Mouse (Mus musculus) neural tube, embryonic 14.5 days (tissue): ENCODE data around the gene Tjp3. TPM values are rescaled to one million over a fixed set of nuclear protein-coding genes. Genes with fewer than 3 reads are reported as not detected.

Experiments used
- ATAC-seq: fragments of 200-750 bp; cut with Nextera tagmentation; 2 replicates; pipeline ENCODE4 v1.8.0; 2017; ENCODE audit warnings: low read depth, mild to moderate bottlenecking, moderate TSS enrichment, moderate library complexity
- H3K27ac ChIP-seq: fragments of 300-500 bp; sonication (generic); 2 replicates; pipeline ENCODE4 v1.5.1; 2014; ENCODE audit warnings: low read depth, mild to moderate bottlenecking, control low read depth, low read length, moderate library complexity, mixed read lengths
- H3K27me3 ChIP-seq: fragments of 300-500 bp; sonication (generic); 2 replicates; pipeline ENCODE4 v1.6.1; 2014; ENCODE audit warnings: low read length; ENCODE audit not compliant: control insufficient read depth, insufficient read depth
- H3K36me3 ChIP-seq: fragments of 300-500 bp; sonication (generic); 2 replicates; pipeline ENCODE4 v1.6.1; 2014; ENCODE audit warnings: low read length, mixed read lengths; ENCODE audit not compliant: control insufficient read depth, insufficient read depth
- H3K4me1 ChIP-seq: fragments of 300-500 bp; sonication (generic); 2 replicates; pipeline ENCODE4 v1.6.1; 2014; ENCODE audit warnings: low read length; ENCODE audit not compliant: control insufficient read depth, insufficient read depth
- H3K4me2 ChIP-seq: fragments of 300-500 bp; sonication (generic); 2 replicates; pipeline ENCODE4 v1.6.1; 2014; ENCODE audit warnings: mild to moderate bottlenecking, low read depth, low read length, control low read depth
- H3K4me3 ChIP-seq: fragments of 300-500 bp; sonication (generic); 2 replicates; pipeline ENCODE4 v1.5.1; 2014; ENCODE audit warnings: low read depth, low read length, control low read depth, mixed read lengths
- H3K9ac ChIP-seq: fragments of 300-500 bp; sonication (generic); replicated peaks from 2 replicates; pipeline ENCODE4 v1.6.1; 2014; ENCODE audit warnings: low read depth, mild to moderate bottlenecking, control low read depth, low read length, mixed read lengths
- H3K9me3 ChIP-seq: fragments of 300-500 bp; sonication (generic); 2 replicates; pipeline ENCODE4 v1.6.1; 2016; ENCODE audit warnings: low read length; ENCODE audit not compliant: control insufficient read depth
- WGBS: fragments of 180-500 bp; shearing (Covaris S2); extraction: QIAGEN DNeasy Blood & Tissue Kit; methylation state at CpG from one replicate; pipeline ENCODE4 v1.1.7; 2014; 5-methylcytosine and 5-hydroxymethylcytosine counted together
- polyA plus RNA-seq: library from polyadenylated mRNA; unstranded; fragments of >200 nt; fragmentation: Nextera tagmentation; extraction: Ambion mirVana; gene quantifications from 2 replicates; pipeline ENCODE4 v1.2.1, GENCODE M21; 2014

Gene Tjp3
- polyA plus RNA-seq, 1 experiment from 2014 or later: 2.6 TPM

- H3K4me3 ChIP-seq: peak within 1 kb of the TSS; percentile 84
- 0 out of 2 replicates have a peak, but pooled peaks cover 2% of the 10 kb centered on the region for H3K27me3 ChIP-seq
- H3K27ac ChIP-seq: peak within 1 kb of the TSS; percentile 92
- H3K9ac ChIP-seq: peak within 1 kb of the TSS; percentile 76
- ATAC-seq: peak; percentile 92
- no peaks in the 10 kb centered on the region for H3K9me3 ChIP-seq
- peaks cover 19% of the 10 kb centered on the region for H3K4me1 ChIP-seq
- peaks cover 47% of the 10 kb centered on the region for H3K36me3 ChIP-seq
- peak within 1 kb of the TSS; percentile 80 for H3K4me2 ChIP-seq
- WGBS: under 1% methylated on average over 68 of the region's 68 CpGs
Measured at GRCm38 (mm10) chr10:81320550-81321347, 29.4 kb upstream of the Tjp3 start, which contains the start of gene Cactin. Gene Cactin (plus strand): TSS chr10:81321103.

DNA sequence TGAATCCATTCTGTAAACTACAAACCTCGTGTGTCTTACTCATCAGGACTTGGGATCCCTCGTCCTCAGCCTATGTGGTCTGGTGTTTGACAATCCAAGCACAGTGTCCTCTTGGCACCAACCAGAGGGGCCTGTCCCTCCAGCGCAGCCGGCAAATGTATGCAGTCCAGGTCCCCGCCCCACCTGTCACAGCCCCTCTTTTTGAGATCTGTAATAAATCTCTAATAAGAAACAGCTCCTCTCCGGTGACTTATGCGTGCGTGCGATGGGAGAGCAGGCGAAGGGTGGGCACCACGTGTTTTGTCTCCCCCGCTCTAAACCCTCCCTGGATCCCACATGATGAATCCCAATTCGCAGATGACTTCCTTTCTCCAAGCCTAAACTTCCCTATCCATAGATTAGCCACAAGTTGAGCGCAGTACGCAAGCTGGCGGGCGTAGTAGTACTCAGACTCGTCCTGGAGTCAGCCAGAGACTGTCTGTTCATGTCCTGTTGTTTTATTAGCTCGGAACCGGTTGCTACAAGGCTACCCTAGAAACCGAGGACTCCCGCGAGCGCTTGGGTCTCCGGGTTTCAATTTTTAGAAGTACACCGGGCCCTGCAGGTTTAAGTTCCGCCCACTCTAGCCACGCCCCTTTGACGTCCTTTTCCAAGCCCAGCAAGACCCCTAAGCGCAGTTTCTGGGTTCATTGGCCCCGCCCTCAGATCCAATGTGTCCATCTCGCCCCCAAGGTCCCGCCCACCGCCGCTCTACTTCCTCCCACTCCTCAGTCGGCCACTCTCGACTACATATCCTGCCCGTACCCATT, 28.6 kb upstream of the Tjp3 start:
- Histone ChIP-seq H3K4me2 (peak overlapping the region; percentile 80), H3K4me1 (peaks cover 19% of the 10 kb centered on the region), H3K36me3 (peaks cover 45% of the 10 kb centered on the region), H3K4me3 (peak overlapping the region; percentile 84), H3K27me3 (0 out of 2 replicates have a peak, but pooled peaks cover 2% of the 10 kb centered on the region), H3K9me3 (no peaks in the 10 kb centered on the region), H3K27ac (peak overlapping the region; percentile 92), H3K9ac (peak overlapping the region; percentile 48)
- ATAC-seq: peak; percentile 44
- under 1% methylated on average over 38 of the region's 38 CpGs for WGBS

GRCm38 (mm10) chr10:81319330-81319699, 27.9 kb upstream of the Tjp3 start:
- Histone ChIP-seq H3K4me2 (peak overlapping the region; percentile 80), H3K9ac (peak overlapping the region; percentile 48), H3K27ac (no peak overlapping the region), H3K4me1 (peaks cover 19% of the 10 kb centered on the region), H3K27me3 (0 out of 2 replicates have a peak, but pooled peaks cover 2% of the 10 kb centered on the region), H3K9me3 (no peaks in the 10 kb centered on the region), H3K4me3 (peak overlapping the region; percentile 84; the same call in 1 of the 2 replicates), H3K36me3 (peaks cover 44% of the 10 kb centered on the region)
- ATAC-seq: no peak
- WGBS: 32% methylated on average over 8 of the region's 8 CpGs

- WGBS: 90% methylated on average over 13 of the region's 13 CpGs
- H3K27me3 ChIP-seq: 0 out of 2 replicates have a peak, but pooled peaks cover 2% of the 10 kb centered on the region
- ATAC-seq: no peak
- H3K9ac ChIP-seq: no peak overlapping the region
- no peak overlapping the region for H3K4me3 ChIP-seq
- H3K27ac ChIP-seq: no peak overlapping the region
- no peaks in the 10 kb centered on the region for H3K9me3 ChIP-seq
- H3K4me1 ChIP-seq: peaks cover 19% of the 10 kb centered on the region
- no peak overlapping the region for H3K4me2 ChIP-seq
- H3K36me3 ChIP-seq: peaks cover 44% of the 10 kb centered on the region
Measured at GRCm38 (mm10) chr10:81318589-81319329, 27.4 kb upstream of the Tjp3 start.

GRCm38 (mm10) chr10:81317273-81317672, 25.9 kb upstream of the Tjp3 start:
- Histone ChIP-seq H3K36me3 (peaks cover 48% of the 10 kb centered on the region), H3K4me1 (peaks cover 19% of the 10 kb centered on the region), H3K27me3 (0 out of 2 replicates have a peak, but pooled peaks cover 2% of the 10 kb centered on the region), H3K27ac (no peak overlapping the region), H3K9ac (no peak overlapping the region), H3K9me3 (no peaks in the 10 kb centered on the region), H3K4me2 (0 out of 2 replicates have a peak overlapping the region, but pooled peaks have one; percentile 18), H3K4me3 (no peak overlapping the region)
- ATAC-seq: no peak
- 23% methylated on average over 13 of the region's 20 CpGs for WGBS

GRCm38 (mm10) chr10:81316338-81317060, 25.1 kb upstream of the Tjp3 start:
- Histone ChIP-seq H3K9me3 (no peaks in the 10 kb centered on the region), H3K4me2 (0 out of 2 replicates have a peak overlapping the region, but pooled peaks have one; percentile 18), H3K27me3 (0 out of 2 replicates have a peak, but pooled peaks cover 2% of the 10 kb centered on the region), H3K4me3 (no peak overlapping the region), H3K36me3 (peaks cover 55% of the 10 kb centered on the region), H3K9ac (no peak overlapping the region), H3K4me1 (peaks cover 12% of the 10 kb centered on the region), H3K27ac (no peak overlapping the region)
- no peak for ATAC-seq
- WGBS: 49% methylated on average over 16 of the region's 16 CpGs

- Histone ChIP-seq H3K9me3 (no peaks in the 10 kb centered on the region), H3K4me1 (peaks cover 12% of the 10 kb centered on the region), H3K4me2 (no peak overlapping the region), H3K27me3 (no peaks in the 10 kb centered on the region), H3K4me3 (no peak overlapping the region), H3K9ac (no peak overlapping the region), H3K36me3 (peaks cover 63% of the 10 kb centered on the region), H3K27ac (no peak overlapping the region)
- WGBS: 93% methylated on average over 16 of the region's 16 CpGs
- ATAC-seq: no peak
Measured at GRCm38 (mm10) chr10:81315587-81315986, 24.2 kb upstream of the Tjp3 start.

GRCm38 (mm10) chr10:81314201-81314600, 22.8 kb upstream of the Tjp3 start:
- no peak overlapping the region for H3K4me2 ChIP-seq

More at GRCm38 (mm10) chr10:81314201-81314600, 22.8 kb upstream of the Tjp3 start:
- peaks cover 5% of the 10 kb centered on the region for H3K4me1 ChIP-seq
- H3K27me3 ChIP-seq: no peaks in the 10 kb centered on the region
- H3K9me3 ChIP-seq: no peaks in the 10 kb centered on the region
- no peak overlapping the region for H3K27ac ChIP-seq
- no peak overlapping the region for H3K9ac ChIP-seq
- 77% methylated on average over 7 of the region's 7 CpGs for WGBS
- ATAC-seq: no peak
- H3K4me3 ChIP-seq: no peak overlapping the region
- peaks cover 77% of the 10 kb centered on the region for H3K36me3 ChIP-seq
